1 mouse cellular context compared by ENCODE assay signal in genomic region chr5:109557321-109558122, GRCm38 (mm10).
A peak's percentile ranks its signal among the peaks of the same experiment; 100 is the strongest.
TF ChIP-seq lines count a peak whose summit lies in the region.

No protein-coding gene starts in this region.

TF ChIP-seq in MEL, 35 proteins besides CTCF, POLR2A, EP300 and RAD21 (continued from another document):
- TF ChIP-seq MEF2A (IDR thresholded peaks at IDR 0.05; ENCODE audit: extremely low read depth, insufficient replicate concordance, low read depth, low read length, poor library complexity, severe bottlenecking) (peak; percentile 30; the same call in 1 of the 2 replicates), NELFE (IDR thresholded peaks at IDR 0.05; ENCODE audit: low read depth, low read length) (no peak; the same call in 1 of the 2 replicates), SMC3 (IDR thresholded peaks at IDR 0.05; ENCODE audit: low read depth, low read length) (no peak), TCF12 (IDR thresholded peaks at IDR 0.05; ENCODE audit: low read depth, low read length) (0 out of 2 replicates have a peak, but pooled peaks have one; percentile 34), CHD2 (IDR thresholded peaks at IDR 0.05; ENCODE audit: low read length) (no peak; the same call in 1 of the 2 replicates), MYC (IDR thresholded peaks at IDR 0.05; ENCODE audit: low read depth, low read length) (no peak; the same call in 1 of the 2 replicates), ZMIZ1 (IDR thresholded peaks at IDR 0.05; ENCODE audit: low read depth, low read length) (no peak; the same call in 1 of the 2 replicates), POLR2AphosphoS2 (IDR thresholded peaks at IDR 0.05; ENCODE audit: low read length) (no peak)
